Comparison of ENCODE assay signal across 10 mouse cellular contexts in genomic region chr4:97991880-97992279, GRCm38 (mm10).
"Had no signal": no experiment of that assay in that cellular context is flagged by ENCODE, and none has a peak within 500 bp of the region (broad histone marks: within the 10 kb centered on the region; RNA-seq: fewer than 3 reads in every experiment).

No protein-coding gene starts in this region.

- H3K4me3 ChIP-seq: left cerebral cortex, adult 2 months; limb, embryonic 10.5 days; liver, embryonic 13.5 days had no signal

- H3K27me3 ChIP-seq: liver, embryonic 13.5 days had no signal

- H3K4me2 ChIP-seq: liver, embryonic 13.5 days had no signal

- ATAC-seq: liver, postnatal 0 days; midbrain, embryonic 16.5 days had no signal

- H3K9me3 ChIP-seq: limb, embryonic 10.5 days; liver, embryonic 13.5 days had no signal

- H3K36me3 ChIP-seq: limb, embryonic 10.5 days; liver, embryonic 13.5 days had no signal

- H3K27ac ChIP-seq: left cerebral cortex, adult 2 months; limb, embryonic 10.5 days; liver, embryonic 13.5 days had no signal

- H3K9ac ChIP-seq: liver, embryonic 13.5 days; liver, postnatal 0 days had no signal

- DNase-seq: kidney, postnatal 25 days; liver, embryonic 13.5 days; liver, postnatal 0 days; lung, postnatal 36 days; right cerebral cortex, adult 18-20 months; right cerebral cortex, postnatal 25 days; thymus, postnatal 36 days had no signal
